Mouse (Mus musculus) gastrocnemius, adult 2 months (tissue): ENCODE results near the gene Dynll1. TPM values are rescaled to one million over a fixed set of nuclear protein-coding genes. Genes with fewer than 3 reads are reported as not detected.
"Not testable (repeated sequence)": the region's sequence is repeated elsewhere in the genome, so short reads cannot be mapped to it uniquely, and the experiment has no call there.

Source experiments
- DNase-seq: peaks from one replicate; pipeline ENCODE4 v3.0.0; 2022
- H3K27ac ChIP-seq: fragments of 200-600 bp; 2 replicates; pipeline ENCODE4 v1.8.1; 2022; ENCODE audit warnings: mild to moderate bottlenecking
- H3K4me3 ChIP-seq: fragments of 200-600 bp; 2 replicates; pipeline ENCODE4 v1.8.1; 2022; ENCODE audit warnings: mild to moderate bottlenecking, moderate library complexity
- CTCF ChIP-seq: fragments of 200-600 bp; IDR thresholded peaks from 2 replicates; pipeline ENCODE4 v1.8.1; 2022; ENCODE audit warnings: antibody characterized with exemption, mild to moderate bottlenecking, moderate library complexity
- intact Hi-C: fragments of 180-260 bp; cut with DNase I; formaldehyde crosslinking; loops from one replicate; pipeline ENCODE4 v1.15.1; 2025
- total RNA-seq, 2 experiments: library from RNA; stranded (reverse); gene quantifications; 2 replicates each; pipeline ENCODE4 v1.2.3; 2021

Gene Dynll1
- total RNA-seq, 2 experiments from 2014 or later: 48.4 to 115 TPM

DNA sequence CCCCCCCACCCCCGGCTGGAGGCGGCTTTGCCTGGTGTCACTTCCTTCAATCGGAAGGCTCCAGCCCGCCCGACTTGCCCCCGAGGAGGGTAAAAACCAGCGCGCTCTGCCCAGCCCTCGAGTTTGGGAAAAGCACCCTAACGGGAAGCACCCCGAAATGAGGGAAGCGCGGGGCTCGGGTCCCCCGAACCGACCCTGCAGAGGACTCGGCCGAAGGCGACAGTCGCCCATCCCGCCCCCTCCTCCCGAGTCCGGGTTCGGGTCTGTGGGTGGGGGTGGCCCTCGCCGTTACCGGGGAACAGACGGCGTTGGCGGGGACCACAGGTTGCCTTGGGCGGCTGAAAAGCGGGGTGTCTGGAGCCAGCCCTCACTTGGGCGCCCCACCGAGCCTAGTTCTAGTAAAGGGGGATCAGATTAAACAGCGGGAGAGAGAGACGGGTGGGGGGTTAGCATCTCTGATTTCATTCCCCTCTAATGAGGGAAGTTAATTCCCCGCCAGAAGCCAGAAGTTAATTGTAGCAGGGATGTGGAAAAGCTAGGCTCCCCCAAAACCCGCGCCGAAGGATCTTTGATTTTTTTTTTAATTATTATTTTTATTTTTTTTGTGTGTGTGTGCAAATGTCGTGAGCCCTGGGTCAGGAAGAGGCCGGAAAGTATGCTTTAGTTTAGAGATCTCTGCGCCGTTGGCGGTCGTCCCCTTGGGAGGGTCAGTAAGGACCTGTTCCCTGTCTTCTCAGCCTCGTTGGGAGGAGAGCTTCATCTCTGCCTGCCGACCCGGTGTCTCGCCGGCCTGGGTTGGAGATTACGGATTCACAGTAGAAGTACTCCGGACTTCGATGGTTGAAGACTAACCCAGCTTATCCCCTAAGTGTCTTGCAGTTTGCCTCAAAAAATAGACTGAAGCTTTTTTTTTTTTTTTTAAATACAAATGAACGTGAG lies 27.1 kb upstream of the Dynll1 start:
- peak overlapping the region; percentile 92 for H3K4me3 ChIP-seq
- peak overlapping the region; percentile 89 for H3K27ac ChIP-seq
- TF ChIP-seq CTCF: no peak
- DNase-seq: peak; percentile 57
- intact Hi-C loops: no loop called here

- intact Hi-C loops: no loop called here
- Histone ChIP-seq H3K27ac (peak within 1 kb of the TSS; percentile 89), H3K4me3 (peak within 1 kb of the TSS; percentile 92)
- peak; percentile 97 for DNase-seq
- TF ChIP-seq CTCF: no peak
Measured at GRCm38 (mm10) chr5:115326875-115327609, 26.2 kb upstream of the Dynll1 start, which contains the start of gene Srsf9. Gene Srsf9 (plus strand): TSS chr5:115327177.

DNA sequence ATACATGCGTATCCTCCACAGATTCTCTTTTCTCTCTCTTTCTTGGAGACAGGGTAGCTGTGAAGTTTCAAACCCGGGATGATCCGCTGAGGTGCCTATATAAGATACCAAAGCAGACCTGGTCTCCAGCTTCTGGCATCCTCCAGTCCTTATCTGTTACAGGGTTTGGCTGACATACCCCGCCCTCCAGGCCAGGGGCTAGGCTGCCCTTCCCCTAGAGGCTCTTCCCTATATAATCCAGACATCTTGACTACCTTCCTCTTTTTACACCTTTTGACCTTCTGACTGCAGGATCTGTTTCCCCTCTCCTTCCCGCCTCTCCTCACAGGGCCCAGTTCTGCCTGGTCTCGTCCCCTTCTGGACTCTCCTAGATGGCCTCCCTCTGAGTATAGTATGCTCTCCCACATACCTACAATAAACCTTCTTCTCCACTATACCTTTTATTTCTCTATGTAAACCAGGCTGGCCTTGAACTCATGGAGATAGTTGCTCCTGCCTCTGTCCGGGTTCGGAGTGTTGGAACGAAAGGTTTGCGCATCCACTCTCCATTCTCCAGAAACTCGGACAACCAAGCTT lies 25.5 kb upstream of the Dynll1 start:
- TF ChIP-seq CTCF: no peak
- Histone ChIP-seq H3K4me3 (peak overlapping the region; percentile 92), H3K27ac (peak overlapping the region; percentile 89)
- intact Hi-C loops: no loop called here
- DNase-seq: no peak

DNA sequence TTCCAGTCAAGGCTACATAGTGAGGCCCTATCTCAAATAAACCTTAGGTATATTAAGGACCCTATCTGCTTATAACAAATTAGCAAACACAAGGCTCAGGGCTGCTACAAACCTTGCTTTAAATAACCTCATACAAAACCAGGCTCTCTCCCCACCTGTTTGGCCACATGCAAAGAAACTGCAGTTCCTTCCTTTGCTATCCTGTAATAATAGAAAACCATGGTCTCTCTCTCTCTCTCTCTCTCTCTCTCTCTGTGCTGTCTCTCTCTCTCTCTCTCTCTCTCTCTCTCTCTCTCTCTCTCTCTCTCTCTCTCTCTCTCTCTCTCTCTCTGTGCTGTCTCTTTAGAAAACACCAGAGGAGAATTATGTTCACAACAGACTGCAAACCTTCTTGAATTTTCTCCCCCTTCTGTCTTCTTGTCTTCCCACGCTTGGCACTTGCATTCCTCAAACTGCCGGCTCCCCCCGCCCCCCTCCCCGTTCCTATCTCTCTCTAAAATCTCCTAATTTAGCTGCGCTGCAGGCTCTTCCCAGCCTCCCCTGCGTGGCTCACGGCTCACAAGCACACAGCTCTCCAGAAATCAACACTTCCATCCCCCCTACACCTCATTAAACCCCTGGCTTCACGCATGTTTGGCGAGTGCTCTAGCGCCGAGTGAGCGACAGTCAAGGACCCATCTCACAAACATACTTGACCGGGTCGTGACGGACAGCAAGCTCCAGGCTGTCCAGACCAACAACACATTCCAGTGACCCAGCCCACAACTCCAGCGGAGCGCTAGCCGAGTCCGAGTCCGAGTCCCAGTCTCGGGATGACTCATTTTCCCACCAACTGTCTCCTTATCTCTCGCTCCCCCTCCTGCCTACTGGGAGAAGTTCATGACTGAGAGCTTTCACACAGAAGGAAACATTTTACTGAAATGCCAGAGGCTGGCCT lies 18.5 kb upstream of the Dynll1 start:
- intact Hi-C loops: no loop called here
- peak; percentile 79 for DNase-seq
- TF ChIP-seq CTCF: peak; percentile 64
- peak overlapping the region; percentile 74 for H3K4me3 ChIP-seq
- H3K27ac ChIP-seq: peak overlapping the region; percentile 85

DNA sequence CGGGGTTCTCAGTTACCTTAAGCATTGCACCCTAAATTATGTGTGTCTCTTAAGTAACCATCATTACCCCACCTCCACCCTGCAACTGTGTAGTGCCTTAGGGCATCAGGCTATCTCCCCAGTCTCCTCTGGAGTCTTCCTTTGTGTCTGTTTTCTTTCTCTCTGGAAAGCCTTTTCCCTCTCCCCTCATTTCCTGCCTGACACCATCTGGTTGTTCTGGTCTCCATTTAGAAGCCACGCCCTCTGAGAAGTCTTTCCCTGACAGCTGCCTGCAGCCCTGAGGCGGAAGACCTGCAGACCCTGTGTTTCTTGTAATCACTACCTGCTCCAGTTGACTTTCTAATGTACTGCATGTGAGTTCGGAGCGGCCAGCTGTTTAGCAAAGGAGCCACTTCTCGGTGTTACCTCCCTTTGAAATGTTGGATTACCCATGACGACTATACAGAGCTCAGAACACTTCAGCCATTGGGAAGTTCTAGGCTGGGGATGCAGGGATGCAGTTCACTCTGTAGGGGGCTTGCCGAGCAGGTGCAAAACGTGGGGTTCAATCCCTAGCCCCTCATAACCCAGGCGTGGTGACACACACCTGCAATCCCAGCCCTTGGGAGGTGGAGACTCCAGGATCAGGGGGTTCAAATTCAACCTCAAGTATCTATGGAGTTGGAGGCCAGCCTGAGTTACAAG lies 17.0 kb upstream of the Dynll1 start:
- DNase-seq: no peak
- intact Hi-C loops: no loop called here
- Histone ChIP-seq H3K27ac (peak overlapping the region; percentile 85), H3K4me3 (no peak overlapping the region)
- TF ChIP-seq CTCF: no peak

DNA sequence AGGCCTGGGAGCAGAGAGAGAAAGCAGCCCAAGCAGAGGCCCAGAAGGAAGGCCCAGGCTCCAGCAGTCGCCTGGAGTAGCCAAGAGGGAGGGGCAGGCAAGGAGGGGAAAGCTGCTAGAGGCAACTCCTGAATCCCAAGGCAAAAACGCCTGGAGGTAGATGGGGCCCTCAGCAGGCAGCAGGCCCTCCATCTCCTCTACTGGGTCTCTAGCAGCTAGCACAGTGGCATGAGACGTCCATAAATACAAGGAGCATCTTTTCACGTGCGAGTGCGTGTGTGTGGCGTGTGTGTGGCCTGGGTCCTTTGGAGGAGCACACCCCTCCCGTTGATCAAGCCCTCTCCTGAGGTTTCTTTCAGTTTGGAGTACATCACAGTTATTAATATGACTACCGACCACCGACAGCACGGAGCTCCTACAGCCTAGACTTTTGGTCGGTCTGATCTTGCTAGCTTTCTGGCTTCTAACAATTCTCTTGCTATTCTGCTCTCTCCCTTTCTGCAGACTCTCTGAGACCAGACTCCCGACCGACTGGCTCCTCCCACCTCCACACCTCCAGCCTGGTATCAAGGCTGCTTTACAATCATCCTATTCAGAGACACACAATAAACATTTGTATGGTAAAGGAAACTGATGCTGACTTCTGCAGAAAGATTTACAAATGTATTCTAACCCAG lies 16.3 kb upstream of the Dynll1 start:
- intact Hi-C loops: no loop called here
- TF ChIP-seq CTCF: no peak
- DNase-seq: peak; percentile 16
- H3K4me3 ChIP-seq: no peak overlapping the region
- H3K27ac ChIP-seq: peak overlapping the region; percentile 85

DNA sequence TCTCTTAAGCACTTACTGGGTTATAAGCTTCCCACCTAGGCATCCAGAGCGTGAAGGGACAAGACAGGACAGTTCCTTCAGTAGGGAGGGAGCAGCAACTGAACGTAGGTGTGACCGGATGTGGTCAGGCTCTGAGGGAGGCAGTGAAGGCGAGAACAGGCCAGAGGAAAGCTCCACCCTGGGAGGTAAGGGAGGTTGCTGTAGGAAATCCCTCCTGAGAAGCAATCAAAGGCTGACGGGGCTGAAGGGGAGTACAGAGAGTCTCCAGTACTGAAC lies 12.8 kb upstream of the Dynll1 start:
- H3K27ac ChIP-seq: no peak overlapping the region
- no peak for TF ChIP-seq CTCF
- intact Hi-C loops: no loop called here
- DNase-seq: no peak
- no peak overlapping the region for H3K4me3 ChIP-seq

DNA sequence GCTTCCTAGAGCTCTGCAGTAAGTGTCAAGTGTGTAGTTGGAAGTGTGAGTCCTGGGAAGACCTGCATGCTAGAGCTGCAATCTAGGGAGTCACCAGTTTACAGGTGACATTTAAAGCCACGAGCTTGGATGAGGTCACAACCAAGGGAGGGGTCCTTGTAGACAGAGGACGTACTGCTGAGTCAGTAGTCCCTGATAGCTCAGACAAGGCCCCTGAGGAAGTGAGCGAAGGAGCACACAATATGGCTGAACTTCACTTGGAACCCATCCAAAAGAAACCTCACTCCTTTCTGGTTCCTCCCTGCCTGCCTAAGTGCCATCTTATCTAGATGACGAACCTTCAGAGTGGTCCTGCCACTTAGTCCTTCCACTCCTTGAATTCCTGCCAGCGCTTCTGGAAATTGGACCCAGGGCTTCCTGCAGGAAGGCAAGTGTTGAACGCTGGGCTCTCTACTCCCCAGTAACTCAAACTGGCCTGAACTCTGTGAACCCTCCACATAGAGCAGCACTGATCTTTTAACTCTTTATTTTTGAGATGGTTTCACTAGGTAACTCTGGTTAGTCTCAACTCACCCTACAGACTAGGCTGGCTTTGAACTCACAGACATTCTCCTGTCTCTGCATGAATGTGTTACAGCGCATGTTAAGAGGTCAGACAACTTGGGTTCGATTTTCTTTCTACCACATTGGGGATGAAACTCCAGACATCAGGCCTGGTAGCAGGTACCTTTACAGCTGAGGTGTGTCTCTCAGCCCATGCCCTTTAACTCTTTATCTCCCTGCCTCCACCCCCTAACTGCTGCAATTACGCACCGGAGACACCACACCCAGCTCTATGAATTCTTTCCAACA lies 12.2 kb upstream of the Dynll1 start:
- intact Hi-C loops: no loop called here
- no peak for DNase-seq
- Histone ChIP-seq H3K4me3 (no peak overlapping the region), H3K27ac (no peak overlapping the region)
- TF ChIP-seq CTCF: no peak

DNA sequence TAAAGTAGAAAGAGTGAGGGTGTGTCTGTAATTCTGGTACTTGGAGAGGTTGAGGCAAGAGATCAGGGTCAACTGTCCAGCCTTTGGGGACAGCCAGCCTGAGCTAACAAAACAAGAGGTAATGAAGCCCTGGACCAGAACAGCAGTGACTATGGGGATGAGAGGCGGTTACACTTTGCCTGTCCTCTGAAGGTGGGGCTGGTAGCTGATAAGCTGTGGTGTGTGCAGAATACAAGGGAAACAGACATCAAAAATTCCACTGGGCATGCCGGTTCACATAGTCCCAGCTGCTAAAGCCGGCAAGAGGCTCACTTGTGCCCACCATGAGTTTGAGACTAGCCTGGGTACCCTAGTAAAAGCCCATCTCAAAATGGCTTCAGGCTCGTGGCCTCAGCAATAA lies 11.6 kb upstream of the Dynll1 start:
- no peak for DNase-seq
- H3K27ac ChIP-seq: no peak overlapping the region
- no peak overlapping the region for H3K4me3 ChIP-seq
- intact Hi-C loops: no loop called here
- no peak for TF ChIP-seq CTCF

DNA sequence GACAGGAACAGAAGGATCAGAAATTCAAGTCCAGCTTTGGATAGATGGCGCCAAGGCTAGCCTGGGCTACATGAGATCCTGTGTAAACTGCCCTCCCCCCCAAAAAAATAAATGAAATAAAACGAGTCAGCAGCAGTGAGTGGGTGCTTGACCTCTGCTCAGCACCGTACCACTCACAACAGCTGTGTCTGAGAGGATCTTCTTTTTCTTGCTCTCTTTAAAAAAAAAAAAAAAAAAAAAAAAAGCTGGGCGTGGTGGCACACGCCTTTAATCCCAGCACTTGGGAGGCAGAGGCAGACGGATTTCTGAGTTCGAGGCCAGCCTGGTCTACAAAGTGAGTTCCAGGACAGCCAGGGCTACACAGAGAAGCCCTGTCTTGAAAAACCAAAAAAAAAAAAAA lies 1.4 kb upstream of the Dynll1 start:
- intact Hi-C loops, DNase-seq, H3K27ac ChIP-seq, H3K4me3 ChIP-seq: not testable (repeated sequence)

DNA sequence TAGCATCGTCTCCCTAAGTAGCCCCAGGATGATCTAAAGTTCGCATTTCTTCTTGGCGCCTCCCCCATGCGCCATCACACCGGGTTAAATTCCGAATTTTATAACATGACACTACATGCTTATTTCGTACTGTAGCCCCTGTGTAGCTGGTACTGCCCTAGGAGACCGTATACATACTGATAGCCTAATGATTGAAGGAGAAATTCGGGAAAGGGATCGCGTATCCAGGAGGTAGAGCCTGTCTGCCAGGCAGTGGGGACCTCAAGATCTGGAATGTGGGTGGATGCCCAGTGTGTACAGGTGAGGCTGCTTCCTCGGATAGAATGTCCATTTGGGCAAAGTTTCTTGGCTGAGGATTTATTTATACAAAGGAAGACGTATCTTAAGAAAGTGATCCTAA lies 816 bp upstream of the Dynll1 start:
- intact Hi-C loops: loop anchor here (2.0 kb wide), 1 partner anchor 47 kb away; the partner anchor contains the start of gene Cox6a1
- TF ChIP-seq CTCF: no peak
- DNase-seq: no peak
- peak overlapping the region; percentile 76 for H3K27ac ChIP-seq
- H3K4me3 ChIP-seq: peak overlapping the region; percentile 92
